Mouse (Mus musculus) liver, embryonic 11.5 days (tissue): ENCODE measurements around the gene Rai1. TPM values are rescaled to one million over a fixed set of nuclear protein-coding genes. Genes with fewer than 3 reads are reported as not detected.

Experiments
- ATAC-seq: fragments of 200-750 bp; cut with Nextera tagmentation; replicated peaks from 2 replicates; pipeline ENCODE4 v1.8.0; 2017; ENCODE audit warnings: moderate number of reproducible peaks, mild to moderate bottlenecking, moderate TSS enrichment, moderate library complexity; ENCODE audit not compliant: low FRiP score
- DNase-seq: peaks from one replicate; pipeline ENCODE4 v3.0.0-alpha.2; 2017; ENCODE audit warnings: low spot score
- H3K27ac ChIP-seq: fragments of 300-500 bp; sonication (generic); 2 replicates; pipeline ENCODE4 v1.5.1; 2014; ENCODE audit warnings: mild to moderate bottlenecking, low read depth, low read length, control low read depth
- H3K27me3 ChIP-seq: fragments of 300-500 bp; sonication (generic); replicated peaks from 2 replicates; pipeline ENCODE4 v1.6.1; 2014; ENCODE audit warnings: low read length, mixed read lengths; ENCODE audit not compliant: control insufficient read depth, insufficient read depth
- H3K36me3 ChIP-seq: fragments of 300-500 bp; sonication (generic); 2 replicates; pipeline ENCODE4 v1.6.1; 2014; ENCODE audit warnings: mild to moderate bottlenecking, low read length, moderate library complexity, mixed read lengths; ENCODE audit not compliant: control insufficient read depth, insufficient read depth
- H3K4me1 ChIP-seq: fragments of 300-500 bp; sonication (generic); replicated peaks from 2 replicates; pipeline ENCODE4 v1.6.1; 2014; ENCODE audit warnings: low read length, mixed read lengths; ENCODE audit not compliant: control insufficient read depth, insufficient read depth
- H3K4me2 ChIP-seq: fragments of 300-500 bp; sonication (generic); 2 replicates; pipeline ENCODE4 v1.6.1; 2014; ENCODE audit warnings: mild to moderate bottlenecking, control low read depth, moderate library complexity
- H3K4me3 ChIP-seq: fragments of 300-500 bp; sonication (generic); 2 replicates; pipeline ENCODE4 v1.5.1; 2014; ENCODE audit warnings: low read depth, low read length, control low read depth
- H3K9ac ChIP-seq: fragments of 300-500 bp; sonication (generic); 2 replicates; pipeline ENCODE4 v1.6.1; 2014; ENCODE audit warnings: low read depth, low read length, control low read depth
- H3K9me3 ChIP-seq: fragments of 300-500 bp; sonication (generic); 2 replicates; pipeline ENCODE4 v1.6.1; 2016; ENCODE audit warnings: low read length, inconsistent platforms, mixed read lengths; ENCODE audit not compliant: control insufficient read depth
- WGBS: fragments of 180-500 bp; shearing (Covaris S2); extraction: QIAGEN DNeasy Blood & Tissue Kit; methylation state at CpG from one replicate; pipeline ENCODE4 v1.1.7; 2014; 5-methylcytosine and 5-hydroxymethylcytosine counted together
- polyA plus RNA-seq: library from polyadenylated mRNA; unstranded; fragments of >200 nt; fragmentation: Nextera tagmentation; extraction: Ambion mirVana; gene quantifications from 2 replicates; pipeline ENCODE4 v1.2.1, GENCODE M21; 2014

The Rai1 gene
- polyA plus RNA-seq, 1 experiment from 2014 or later, result 24.2 TPM

- H3K4me3 ChIP-seq, result no peak overlapping the region
- no peaks in the 10 kb centered on the region for H3K9me3 ChIP-seq
- no peak overlapping the region for H3K4me2 ChIP-seq
- H3K36me3 ChIP-seq, result no peaks in the 10 kb centered on the region
- DNase-seq (no peak), ATAC-seq (no peak)
- H3K27ac ChIP-seq, result no peak overlapping the region
- H3K27me3 ChIP-seq, result no peaks in the 10 kb centered on the region
- 33% methylated on average over 8 of the region's 8 CpGs for WGBS
- H3K9ac ChIP-seq, result no peak overlapping the region
- 0 out of 2 replicates have a peak, but pooled peaks cover 2% of the 10 kb centered on the region for H3K4me1 ChIP-seq
Measured at GRCm38 (mm10) chr11:60070599-60070998, 34.2 kb upstream of the Rai1 start.

- Histone ChIP-seq H3K4me1 (0 out of 2 replicates have a peak, but pooled peaks cover 2% of the 10 kb centered on the region), H3K4me3 (no peak overlapping the region), H3K27ac (no peak overlapping the region), H3K9me3 (no peaks in the 10 kb centered on the region), H3K4me2 (no peak overlapping the region), H3K27me3 (no peaks in the 10 kb centered on the region), H3K9ac (no peak overlapping the region), H3K36me3 (no peaks in the 10 kb centered on the region)
- DNase-seq (no peak), ATAC-seq (no peak)
- WGBS, result 80% methylated on average over 6 of the region's 6 CpGs
Measured at GRCm38 (mm10) chr11:60071221-60071620, 33.6 kb upstream of the Rai1 start.

DNA sequence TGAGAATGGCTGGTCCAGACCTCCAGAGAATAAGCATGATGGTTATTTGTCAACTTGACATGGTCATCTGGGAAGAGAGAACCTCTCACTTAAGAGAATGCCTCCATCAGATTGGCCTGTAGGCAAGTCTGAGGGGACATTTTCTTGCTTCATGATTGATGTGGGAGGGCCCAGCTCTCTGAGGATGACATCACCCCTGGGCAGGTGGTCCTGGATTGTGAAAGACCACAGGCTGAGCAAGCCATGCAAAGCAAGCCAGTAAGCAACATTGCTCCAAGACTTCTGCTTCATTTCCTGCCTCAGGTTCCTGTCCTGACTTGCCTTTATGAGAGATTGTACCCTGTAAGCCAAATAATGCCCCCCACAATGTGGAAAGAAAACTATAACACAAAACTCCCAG, 31.7 kb upstream of the Rai1 start:
- Histone ChIP-seq H3K4me2 (no peak overlapping the region), H3K27ac (no peak overlapping the region), H3K4me3 (no peak overlapping the region), H3K36me3 (no peaks in the 10 kb centered on the region), H3K27me3 (no peaks in the 10 kb centered on the region), H3K9me3 (no peaks in the 10 kb centered on the region), H3K4me1 (0 out of 2 replicates have a peak, but pooled peaks cover 2% of the 10 kb centered on the region), H3K9ac (no peak overlapping the region)
- ATAC-seq (no peak), DNase-seq (no peak)

DNA sequence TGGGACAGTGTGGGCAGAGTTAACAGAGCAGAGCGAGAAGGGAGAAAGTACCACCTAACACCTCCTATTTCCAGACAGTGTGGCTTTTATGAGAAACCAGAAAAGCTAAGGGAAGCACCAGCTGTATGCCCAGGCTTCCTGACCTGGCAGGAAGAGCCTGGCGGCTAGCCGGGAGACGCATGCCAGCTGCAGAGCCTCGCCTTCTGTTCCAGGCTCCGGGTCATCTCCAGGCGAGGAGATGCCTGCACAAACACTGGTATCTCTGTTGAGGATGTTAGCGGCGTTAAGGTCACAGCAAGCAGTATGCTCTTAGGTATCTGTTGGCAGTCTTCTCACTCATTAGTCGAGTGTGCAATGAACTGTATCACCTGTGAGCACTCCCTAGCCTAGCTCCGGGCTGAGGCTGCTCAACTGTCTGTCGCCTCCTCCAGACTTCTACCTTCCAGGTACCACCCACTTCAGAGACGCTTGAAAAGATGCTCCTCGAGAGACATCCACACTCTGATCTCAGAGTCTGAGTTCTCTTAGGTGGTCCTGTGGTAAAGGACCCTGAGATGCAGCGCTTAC, 30.8 kb upstream of the Rai1 start:
- no peak overlapping the region for H3K4me3 ChIP-seq
- H3K27me3 ChIP-seq, result no peaks in the 10 kb centered on the region
- H3K4me2 ChIP-seq, result no peak overlapping the region
- 69% methylated on average over 15 of the region's 15 CpGs for WGBS
- ATAC-seq (no peak), DNase-seq (no peak)
- H3K36me3 ChIP-seq, result no peaks in the 10 kb centered on the region
- no peaks in the 10 kb centered on the region for H3K9me3 ChIP-seq
- H3K27ac ChIP-seq, result no peak overlapping the region
- H3K4me1 ChIP-seq, result 0 out of 2 replicates have a peak, but pooled peaks cover 2% of the 10 kb centered on the region
- H3K9ac ChIP-seq, result no peak overlapping the region

GRCm38 (mm10) chr11:60076183-60076582, 28.6 kb upstream of the Rai1 start:
- no peak overlapping the region for H3K4me3 ChIP-seq
- no peaks in the 10 kb centered on the region for H3K36me3 ChIP-seq
- DNase-seq (no peak), ATAC-seq (no peak)
- no peak overlapping the region for H3K9ac ChIP-seq
- no peak overlapping the region for H3K27ac ChIP-seq
- 62% methylated on average over 3 of the region's 3 CpGs for WGBS
- no peak overlapping the region for H3K4me2 ChIP-seq
- H3K9me3 ChIP-seq, result no peaks in the 10 kb centered on the region
- H3K27me3 ChIP-seq, result no peaks in the 10 kb centered on the region
- 0 out of 2 replicates have a peak, but pooled peaks cover 2% of the 10 kb centered on the region for H3K4me1 ChIP-seq

DNA sequence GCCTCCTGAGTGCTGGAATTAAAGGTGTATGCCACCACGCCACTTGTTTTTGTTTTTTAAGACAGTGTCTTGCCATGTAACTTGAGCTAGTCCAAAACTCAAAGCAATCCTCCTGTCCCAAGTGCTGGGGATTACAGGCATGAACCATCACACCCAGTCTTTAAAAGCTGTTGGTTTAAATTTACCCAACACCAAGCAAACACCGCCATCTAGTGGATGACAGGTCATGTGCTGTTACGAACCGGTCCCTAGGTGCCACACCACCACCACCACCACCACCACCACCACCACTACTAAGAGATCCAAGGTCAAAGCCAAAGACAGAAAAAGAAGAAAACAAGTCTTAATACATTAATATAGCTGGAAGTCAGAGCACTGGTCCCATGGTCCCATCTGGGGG, 28.0 kb upstream of the Rai1 start:
- no peak overlapping the region for H3K4me2 ChIP-seq

DNA sequence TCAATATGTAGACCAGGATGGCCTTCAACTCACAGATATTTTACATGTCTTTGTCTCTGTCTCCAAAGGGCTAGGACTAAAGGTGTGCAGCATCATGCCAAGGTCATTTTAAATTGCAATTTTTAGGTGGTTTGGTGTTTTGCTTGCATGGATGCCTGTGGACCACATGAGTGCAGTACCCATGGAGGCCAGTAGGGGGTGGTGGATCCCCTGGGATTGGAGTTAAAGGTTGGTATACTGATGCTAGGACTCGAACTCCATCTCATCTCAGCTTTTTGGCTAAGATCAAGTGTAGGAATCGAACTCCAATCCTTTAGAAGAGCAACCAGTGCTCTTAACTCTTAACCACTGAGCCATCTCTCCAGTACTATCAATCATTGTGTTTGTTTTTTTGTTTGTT, 20.2 kb upstream of the Rai1 start:
- no peak for ATAC-seq
- DNase-seq, result peak; percentile 64
- Histone ChIP-seq H3K27ac (no peak overlapping the region), H3K9me3 (no peaks in the 10 kb centered on the region), H3K9ac (no peak overlapping the region), H3K4me3 (no peak overlapping the region), H3K4me1 (no peaks in the 10 kb centered on the region), H3K27me3 (no peaks in the 10 kb centered on the region), H3K4me2 (no peak overlapping the region), H3K36me3 (no peaks in the 10 kb centered on the region)
- 32% methylated on average over 2 of the region's 2 CpGs for WGBS

More for the DNA sequence above, 28.0 kb upstream of the Rai1 start:
- no peak for DNase-seq
- Histone ChIP-seq H3K4me1 (no peaks in the 10 kb centered on the region), H3K4me3 (no peak overlapping the region), H3K9ac (no peak overlapping the region), H3K36me3 (no peaks in the 10 kb centered on the region), H3K27ac (no peak overlapping the region), H3K9me3 (no peaks in the 10 kb centered on the region), H3K27me3 (no peaks in the 10 kb centered on the region)
- no peak for ATAC-seq
- WGBS, result 13% methylated on average over 4 of the region's 4 CpGs

DNA sequence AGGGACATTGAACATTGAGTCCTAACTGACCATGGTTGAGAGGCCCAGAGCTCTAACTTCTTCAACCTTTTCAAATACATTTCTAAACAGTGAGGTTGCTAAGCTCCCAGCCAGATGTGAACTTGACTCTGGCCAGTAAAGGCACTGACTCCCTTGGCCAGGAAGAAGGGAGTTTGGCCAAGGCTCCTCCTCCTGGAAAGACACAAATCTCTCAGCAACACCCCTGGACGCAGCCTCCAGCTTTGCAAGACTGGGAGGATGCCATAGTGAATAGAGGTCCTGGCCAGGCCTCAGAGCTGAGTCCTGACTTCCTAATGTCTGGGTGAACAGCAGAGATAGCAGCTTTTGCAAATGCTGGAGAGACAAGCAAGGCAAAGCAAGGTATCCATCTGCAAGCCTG, 18.1 kb upstream of the Rai1 start:
- Histone ChIP-seq H3K9me3 (no peaks in the 10 kb centered on the region), H3K4me1 (peaks cover 13% of the 10 kb centered on the region), H3K9ac (no peak overlapping the region), H3K4me2 (no peak overlapping the region), H3K27ac (no peak overlapping the region), H3K27me3 (no peaks in the 10 kb centered on the region), H3K4me3 (no peak overlapping the region), H3K36me3 (no peaks in the 10 kb centered on the region)
- DNase-seq (no peak), ATAC-seq (no peak)
- WGBS, result 100% methylated on average over 1 of the region's 1 CpGs

DNA sequence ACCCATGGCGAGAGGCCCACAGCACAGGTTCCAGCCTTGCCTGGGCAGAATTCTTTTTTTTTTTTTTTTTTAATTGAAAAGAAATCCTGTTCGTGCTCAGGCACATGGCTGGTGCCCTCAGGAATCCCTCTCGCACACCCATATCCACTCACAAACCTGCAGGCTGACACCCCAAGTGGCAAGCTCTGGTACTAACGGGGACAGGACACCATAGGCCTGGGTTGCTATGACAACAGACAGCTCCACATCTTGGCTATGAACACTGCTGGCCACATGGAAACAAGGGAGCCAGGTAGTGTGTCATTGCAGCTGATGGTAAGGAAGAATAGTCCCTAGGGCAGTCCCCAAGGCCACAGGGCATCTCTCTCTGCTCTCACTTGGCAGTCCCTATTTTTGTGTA, 15.9 kb upstream of the Rai1 start:
- Histone ChIP-seq H3K9me3 (no peaks in the 10 kb centered on the region), H3K36me3 (no peaks in the 10 kb centered on the region), H3K4me2 (no peak overlapping the region), H3K4me1 (peaks cover 25% of the 10 kb centered on the region), H3K27ac (no peak overlapping the region), H3K27me3 (no peaks in the 10 kb centered on the region), H3K9ac (no peak overlapping the region), H3K4me3 (no peak overlapping the region)
- WGBS, result 70% methylated on average over 4 of the region's 4 CpGs
- ATAC-seq (no peak), DNase-seq (no peak)
